Mouse (Mus musculus) liver, adult 2 months (tissue): Measurements from ENCODE around the gene Zfp651.

Experiments used
- CTCF ChIP-seq: fragments of 200-500 bp; IDR thresholded peaks from 2 replicates; pipeline ENCODE4 v1.5.1; 2011; ENCODE audit warnings: low read depth, low read length, control low read depth
- POLR2A ChIP-seq: fragments of 200-500 bp; IDR thresholded peaks from 2 replicates; pipeline ENCODE4 v1.6.1; 2011; ENCODE audit warnings: low read length, control low read depth; ENCODE audit not compliant: insufficient read depth; ENCODE audit errors: extremely low read depth

DNA sequence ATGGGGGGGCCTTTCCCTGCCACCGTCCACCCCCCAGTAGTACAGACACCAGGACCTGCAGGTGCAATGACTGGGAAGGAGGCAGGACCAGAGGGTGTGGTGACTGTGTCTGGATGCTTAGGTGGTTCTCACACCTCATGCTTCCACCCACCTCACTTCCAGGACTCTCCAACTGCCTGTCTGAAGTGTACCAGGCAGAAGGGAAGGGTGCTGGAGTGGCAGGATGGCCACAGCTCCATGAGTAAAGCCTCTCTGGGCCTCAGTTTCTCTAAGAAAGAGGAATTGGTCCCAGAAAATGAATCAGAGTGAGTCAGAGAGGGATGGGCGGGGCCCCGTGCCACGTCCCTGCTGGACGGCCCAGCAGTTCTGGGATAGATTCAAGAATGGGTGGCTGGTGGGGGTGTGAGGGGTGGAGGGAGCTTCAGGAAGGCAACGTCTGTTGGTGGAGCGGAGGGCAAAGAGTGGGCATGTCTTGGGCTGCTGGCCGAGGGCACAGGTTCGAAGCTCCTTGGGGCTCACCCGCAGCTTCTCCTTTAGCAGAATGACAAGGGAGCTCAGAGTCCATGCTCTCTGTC is 2.0 kb downstream of the Zfp651 start:
- TF ChIP-seq POLR2A (no peak), CTCF (no peak)
